Mouse (Mus musculus): ENCODE data around the gene Nhp2. TPM values are rescaled to one million over a fixed set of nuclear protein-coding genes. Genes with fewer than 3 reads are reported as not detected.

Gene Nhp2
- 10 to 100 TPM; 39.3 to 47.6 TPM for total RNA-seq (2021)

DNA sequence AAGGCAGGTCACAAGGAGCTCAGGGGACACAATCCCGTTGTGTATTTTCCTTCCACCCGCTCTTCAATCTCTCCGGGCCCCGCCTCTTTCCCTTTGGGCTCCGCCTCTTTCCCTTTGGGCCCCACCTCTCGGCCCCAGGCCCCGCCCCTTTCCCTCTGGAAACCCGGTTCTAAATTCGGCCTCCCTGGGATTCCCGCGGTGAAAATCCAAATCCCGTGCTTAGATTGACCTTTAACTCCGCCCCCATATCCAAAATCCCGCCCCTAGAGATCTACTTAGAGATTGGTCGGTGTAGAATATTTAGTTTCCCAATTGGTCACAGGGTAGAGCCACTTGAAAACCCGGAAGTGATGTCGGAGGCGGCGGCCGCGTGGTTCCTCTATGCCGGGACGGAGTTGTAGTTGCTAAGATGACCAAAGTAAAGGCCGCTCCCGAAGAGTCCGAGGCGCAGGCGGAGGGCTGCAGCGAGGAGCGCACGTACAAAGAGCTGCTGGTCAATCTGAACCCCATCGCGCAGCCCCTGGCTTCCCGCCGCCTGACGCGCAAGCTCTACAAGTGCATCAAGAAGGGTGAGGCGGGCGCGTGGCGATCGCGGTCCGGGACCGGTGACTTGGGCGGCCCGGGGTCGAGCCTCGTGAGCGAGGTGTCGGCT lies at the start of gene Nhp2:
Gene Nhp2, plus strand, starts transcription at position 327 of the 652 bp plus-strand sequence.
- DNase-seq (ENCODE audit: low spot score in 2 of 2) = peak; percentile 88 to 97
- intact Hi-C loops (cut with DNase I) = loop anchor here (1.0 kb wide), 1 partner anchor 16 kb away; the partner anchor contains the start of gene Rmnd5b

DNA sequence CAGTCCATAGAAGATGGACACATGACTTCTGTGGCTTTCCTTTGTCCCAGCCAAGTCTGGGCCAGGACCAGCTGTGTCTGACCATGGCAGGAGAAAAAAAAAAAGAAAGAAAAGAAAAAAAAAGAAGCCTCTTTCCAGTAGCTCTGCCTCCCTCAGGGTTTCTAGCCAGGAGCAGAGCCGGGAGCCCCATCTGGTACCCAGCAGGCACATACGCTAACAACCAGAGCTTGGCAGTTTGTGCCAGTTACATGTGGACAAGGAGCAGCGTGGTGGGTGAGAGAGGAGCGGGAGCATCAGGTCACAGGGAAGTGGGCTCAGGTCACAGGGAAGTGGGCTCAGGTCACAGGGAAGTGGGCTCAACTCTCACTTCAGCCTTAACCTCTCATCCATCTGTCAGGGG lies 43.1 kb upstream of the Nhp2 start:
- DNase-seq (ENCODE audit: low spot score in 2 of 2) = no peak
- intact Hi-C loops (cut with DNase I) = no loop called here

DNA sequence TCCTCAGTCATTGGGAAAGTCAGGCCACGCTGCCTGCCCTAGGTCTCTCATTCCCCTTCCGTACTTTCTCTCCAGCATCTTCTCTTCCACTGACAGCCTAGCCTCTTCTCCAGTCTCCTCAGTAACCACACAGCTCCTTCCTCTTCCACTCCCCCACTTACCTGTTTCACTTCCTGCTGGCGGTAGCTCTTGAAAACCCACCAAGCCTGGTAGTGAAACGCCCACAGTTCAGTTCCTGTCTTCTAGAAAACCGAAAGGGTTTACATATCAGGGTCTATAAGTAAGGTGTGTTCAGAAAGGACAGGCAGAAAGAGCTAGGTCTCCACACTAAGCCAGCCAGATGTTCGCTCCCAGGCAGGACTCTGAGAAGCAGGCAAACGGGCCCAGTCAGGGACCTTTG lies 41.9 kb upstream of the Nhp2 start:
- intact Hi-C loops (cut with DNase I) = no loop called here
- no peak for DNase-seq (ENCODE audit: low spot score in 2 of 2)

DNA sequence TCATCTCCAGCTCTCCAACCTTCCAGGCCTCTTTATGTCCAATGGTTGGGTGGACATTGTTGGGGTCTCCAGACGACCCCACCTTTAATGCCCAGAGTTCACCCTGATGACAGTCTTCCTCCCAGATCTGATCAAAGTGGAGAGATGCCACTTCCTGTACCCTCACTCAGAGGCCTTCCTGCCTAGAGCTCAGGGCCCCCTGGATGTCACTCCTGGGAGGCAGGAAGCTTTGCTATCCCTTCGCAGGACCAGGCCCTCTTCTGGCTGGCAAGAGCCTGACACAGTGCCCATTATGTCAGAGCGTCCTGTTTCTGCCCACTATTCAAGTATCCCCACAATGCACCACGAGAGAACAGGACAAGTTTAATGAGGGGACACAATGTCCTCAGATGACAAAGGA lies 40.5 kb upstream of the Nhp2 start:
- no peak for DNase-seq (ENCODE audit: low spot score in 2 of 2)
- intact Hi-C loops (cut with DNase I) = no loop called here

DNA sequence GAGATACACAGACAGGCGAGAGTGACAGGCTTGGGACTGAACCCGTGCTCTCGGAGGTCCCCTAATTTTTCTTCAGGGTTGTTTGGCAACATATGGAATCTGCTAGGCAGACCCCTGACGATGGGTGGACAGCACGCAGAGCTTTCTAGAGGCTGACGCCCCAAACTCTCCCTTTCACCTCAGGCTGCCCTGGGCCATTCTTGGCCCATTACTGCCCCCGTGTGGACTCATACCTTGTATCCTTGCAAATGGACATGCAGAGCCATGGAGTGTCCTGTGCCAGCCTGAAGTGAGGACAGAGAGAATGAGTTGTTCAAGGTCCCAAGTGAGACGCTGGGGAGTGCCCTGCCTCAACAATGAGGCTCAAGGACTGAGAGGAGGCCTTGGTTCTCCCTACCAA lies 36.8 kb upstream of the Nhp2 start:
- intact Hi-C loops (cut with DNase I) = loop anchor here (2.0 kb wide), 2 partner anchors 44 to 294 kb away; partner anchors contain the start of gene Col23a1
- DNase-seq (ENCODE audit: low spot score in 2 of 2) = peak; percentile 44 to 55

DNA sequence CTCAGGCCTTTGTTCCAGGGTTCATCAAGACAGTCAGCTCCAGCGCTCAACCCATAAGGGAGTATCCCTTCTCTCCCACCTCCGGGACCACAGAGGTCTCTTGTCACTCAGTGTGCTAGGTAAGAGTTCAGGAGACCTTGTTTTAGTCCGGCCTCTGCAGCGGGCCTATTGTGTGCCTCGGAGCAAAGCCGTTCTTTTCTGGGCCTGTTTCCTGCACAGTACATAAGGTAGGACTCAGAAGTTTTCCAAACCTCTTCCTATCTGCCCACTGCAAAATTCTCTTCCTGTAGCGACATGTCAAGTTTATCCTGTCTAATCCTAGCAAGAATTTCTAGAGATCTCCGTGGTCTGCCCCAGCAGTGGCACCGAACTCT lies 35.5 kb upstream of the Nhp2 start:
- intact Hi-C loops (cut with DNase I) = no loop called here
- no peak for DNase-seq (ENCODE audit: low spot score in 2 of 2)

DNA sequence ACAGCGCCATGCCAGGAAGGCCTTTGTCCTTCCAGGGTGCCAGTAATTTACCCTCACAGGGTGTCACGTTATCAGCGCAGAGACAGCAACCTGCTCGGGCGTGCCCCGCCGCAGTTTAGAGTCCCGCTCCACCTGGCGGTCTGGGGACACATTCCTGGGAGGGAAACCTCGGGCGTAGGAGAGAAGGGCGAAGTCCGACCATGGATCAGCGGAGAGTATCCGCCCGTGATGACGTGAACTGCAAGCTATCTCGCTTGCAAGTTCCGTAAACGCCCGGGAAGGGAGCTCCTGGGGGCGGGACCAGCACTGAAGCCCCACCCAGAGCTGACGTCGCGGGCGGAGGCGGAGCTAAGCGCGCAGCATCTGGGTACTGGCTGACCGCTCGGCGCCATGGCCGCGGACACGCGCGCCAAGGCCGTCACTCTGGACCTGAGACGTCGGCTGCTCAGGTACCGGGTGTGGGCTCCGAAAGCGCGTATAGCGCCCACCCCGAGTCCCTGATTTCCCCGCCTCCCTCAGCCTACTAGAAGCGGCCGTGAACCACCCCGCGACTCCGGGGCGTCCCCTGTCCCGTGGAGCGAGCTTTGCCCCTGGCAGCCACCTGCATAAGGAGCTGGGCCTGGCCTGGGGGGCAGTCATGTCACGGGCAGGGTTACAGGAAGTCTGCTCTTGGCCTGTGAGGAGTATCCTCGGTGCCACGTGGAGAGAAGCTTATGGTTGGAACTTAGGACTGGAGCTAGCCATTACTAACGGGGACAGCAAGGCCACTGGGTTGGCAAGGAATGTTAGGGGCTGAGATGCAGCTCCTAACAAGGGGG lies 34.9 kb upstream of the Nhp2 start, which contains the start of gene Phykpl:
Gene Phykpl, plus strand, starts transcription at position 327 of the 818 bp plus-strand sequence.
- intact Hi-C loops (cut with DNase I) = no loop called here
- peak; percentile 93 to 96 for DNase-seq (ENCODE audit: low spot score in 2 of 2)

DNA sequence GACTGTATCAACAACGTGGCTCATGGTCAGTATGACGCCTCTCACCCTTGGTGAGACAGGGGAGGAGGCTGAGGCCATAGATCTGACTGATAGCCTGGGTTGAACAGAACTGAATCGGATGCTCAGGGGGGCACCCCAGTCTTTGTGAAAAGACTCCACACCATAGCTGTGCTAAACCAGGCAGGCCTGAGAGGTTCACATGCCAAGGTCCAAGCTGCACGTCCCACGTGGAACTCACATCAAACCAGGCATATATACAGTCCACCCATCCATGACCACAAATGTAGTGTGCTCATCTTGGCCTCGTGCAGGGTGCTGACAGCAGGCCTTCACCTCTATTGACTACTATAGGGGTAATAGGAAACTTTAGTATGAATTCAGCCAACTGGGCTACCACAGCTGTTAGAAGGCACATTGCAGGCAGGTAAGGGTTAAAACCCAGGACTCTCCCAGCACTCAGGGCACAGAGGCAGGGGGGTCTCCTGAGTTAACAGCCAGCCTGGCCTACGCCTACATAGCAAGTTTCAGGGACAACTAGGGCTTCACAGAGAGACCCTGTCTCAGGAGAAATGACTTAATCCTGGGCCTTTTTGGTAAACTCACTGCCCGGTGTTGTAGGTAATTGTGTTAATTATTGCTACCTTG lies 33.8 kb upstream of the Nhp2 start:
- intact Hi-C loops (cut with DNase I) = no loop called here
- no peak for DNase-seq (ENCODE audit: low spot score in 2 of 2)

DNA sequence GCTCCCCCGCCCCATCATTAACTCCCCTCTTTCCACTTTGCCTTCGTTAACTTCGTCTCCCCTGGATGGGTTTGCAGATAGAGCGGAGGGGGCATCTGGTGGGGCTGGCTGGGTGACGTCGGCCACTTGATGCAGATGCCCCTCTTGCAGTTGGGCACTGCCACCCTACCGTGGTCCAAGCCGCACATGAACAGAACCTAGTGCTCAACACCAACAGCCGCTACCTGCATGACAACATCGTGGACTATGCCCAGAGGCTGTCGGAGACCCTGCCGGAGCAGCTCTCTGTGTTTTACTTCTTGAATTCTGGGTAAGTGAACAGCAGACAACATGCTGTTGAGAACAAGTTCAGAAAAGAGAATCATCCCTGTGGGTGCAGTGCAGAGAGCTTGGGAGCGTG lies 33.1 kb upstream of the Nhp2 start:
- no peak for DNase-seq (ENCODE audit: low spot score in 2 of 2)
- intact Hi-C loops (cut with DNase I) = no loop called here

DNA sequence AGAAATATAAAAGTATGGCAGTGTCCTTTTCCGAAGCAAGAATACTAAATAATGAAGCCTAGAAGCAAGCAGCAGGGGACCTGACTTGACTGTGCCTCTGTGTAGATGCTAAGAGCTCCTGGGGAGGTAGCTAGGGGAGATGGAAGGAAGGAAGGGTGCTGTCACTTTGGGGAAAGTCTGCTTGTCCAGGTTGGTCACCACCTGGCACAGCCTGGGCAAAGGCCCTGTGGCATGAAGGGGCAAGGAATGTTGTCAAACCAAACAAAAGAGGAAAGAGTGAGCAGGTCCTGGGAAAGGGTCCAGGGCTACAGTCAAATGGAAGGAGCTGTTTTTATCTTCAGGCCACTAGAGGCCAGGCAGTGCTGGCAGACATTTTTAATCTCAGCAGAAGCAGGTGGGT lies 32.5 kb upstream of the Nhp2 start:
- intact Hi-C loops (cut with DNase I) = no loop called here
- DNase-seq (ENCODE audit: low spot score in 2 of 2) = no peak

DNA sequence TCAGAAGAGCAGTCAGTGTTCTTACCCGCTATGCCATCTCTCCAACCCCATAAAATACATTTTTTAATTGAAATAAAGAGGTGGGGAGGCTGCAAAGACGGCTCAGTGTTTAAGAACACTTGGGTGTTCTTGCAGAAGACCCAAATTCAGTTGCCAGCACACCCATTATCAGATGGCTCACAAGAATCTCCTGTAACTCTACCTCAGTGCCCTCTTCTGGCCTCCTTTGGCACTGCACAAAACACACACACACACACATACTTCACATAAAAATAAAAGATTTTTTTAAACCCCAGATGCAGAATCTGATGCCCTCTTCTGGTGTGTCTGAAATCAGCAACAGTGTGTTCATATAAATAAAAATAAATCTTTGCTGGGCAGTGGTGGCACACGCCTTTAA lies 30.7 kb upstream of the Nhp2 start:
- intact Hi-C loops (cut with DNase I) = no loop called here
- DNase-seq (ENCODE audit: low spot score in 2 of 2) = no peak

DNA sequence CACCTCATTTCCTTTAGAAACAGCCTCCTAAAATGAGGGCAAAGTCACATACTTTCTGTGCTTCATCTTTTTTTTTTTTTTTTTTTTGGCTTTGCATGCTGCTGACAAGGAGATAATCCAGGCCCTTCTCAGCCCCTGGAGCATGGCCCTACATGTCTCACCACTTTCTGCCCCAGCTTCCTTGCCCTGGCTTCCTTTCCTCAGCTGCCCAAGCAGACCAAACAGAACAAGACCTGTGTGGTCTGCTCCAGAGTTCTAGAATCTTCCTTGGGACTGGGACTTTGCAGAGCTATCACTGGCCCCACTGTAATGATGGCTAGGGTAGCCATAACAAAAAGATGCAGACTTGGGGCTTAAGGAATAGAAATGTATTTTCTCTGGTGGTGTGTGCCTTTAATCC lies 29.5 kb upstream of the Nhp2 start:
- DNase-seq (ENCODE audit: low spot score in 2 of 2) = no peak
- intact Hi-C loops (cut with DNase I) = no loop called here

DNA sequence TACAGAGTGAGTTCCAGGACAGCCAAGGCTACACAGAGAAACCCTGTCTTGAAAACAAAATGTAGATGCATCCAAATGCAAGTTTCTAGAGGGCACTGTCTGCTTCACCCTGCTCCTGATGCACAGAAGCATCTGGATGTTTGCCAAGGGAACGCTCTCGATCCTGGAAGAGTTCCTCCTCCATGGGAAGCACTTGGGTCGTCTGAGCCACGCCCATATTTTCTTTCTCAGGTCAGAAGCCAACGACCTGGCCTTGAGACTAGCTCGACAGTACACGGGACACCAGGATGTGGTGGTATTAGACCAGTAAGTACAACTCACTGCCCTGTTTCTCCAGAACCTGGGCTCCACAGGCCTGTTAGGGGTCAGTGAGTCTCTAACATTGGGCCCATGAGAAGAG lies 28.4 kb upstream of the Nhp2 start:
- intact Hi-C loops (cut with DNase I) = no loop called here
- no peak for DNase-seq (ENCODE audit: low spot score in 2 of 2)

DNA sequence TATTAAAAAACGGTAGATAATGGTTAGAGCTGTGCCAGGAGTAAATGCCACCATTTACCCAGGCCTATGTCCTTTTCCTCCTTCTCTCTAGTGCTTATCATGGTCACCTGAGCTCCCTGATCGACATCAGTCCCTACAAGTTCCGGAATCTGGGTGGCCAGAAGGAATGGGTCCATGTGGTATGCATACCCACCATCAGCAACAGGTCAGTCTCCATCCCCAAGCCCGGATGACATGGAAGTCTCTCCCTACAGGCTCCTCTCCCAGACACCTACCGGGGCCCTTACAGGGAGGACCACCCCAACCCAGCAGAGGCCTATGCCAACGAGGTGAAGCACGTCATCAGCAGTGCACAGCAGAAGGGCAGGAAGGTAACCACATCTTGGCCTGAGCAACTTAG lies 27.6 kb upstream of the Nhp2 start:
- intact Hi-C loops (cut with DNase I) = no loop called here
- no peak for DNase-seq (ENCODE audit: low spot score in 2 of 2)

DNA sequence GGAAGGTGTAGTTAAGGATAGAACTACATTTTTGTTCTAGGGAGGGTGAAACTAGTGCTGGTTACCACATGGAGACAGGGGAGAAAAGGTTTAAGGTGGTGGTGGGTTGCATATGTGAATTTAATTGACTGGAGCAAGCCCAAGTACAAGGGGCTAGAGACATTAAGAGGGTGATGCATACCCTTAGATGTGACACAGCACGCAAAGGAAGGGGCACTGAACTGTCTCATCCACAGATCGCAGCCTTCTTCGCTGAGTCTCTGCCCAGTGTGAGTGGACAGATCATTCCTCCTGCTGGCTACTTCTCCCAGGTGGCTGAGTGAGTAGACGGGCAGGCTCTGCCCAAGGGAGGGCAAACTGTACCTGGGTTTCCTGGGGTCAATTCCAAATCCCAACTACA lies 26.2 kb upstream of the Nhp2 start:
- intact Hi-C loops (cut with DNase I) = no loop called here
- no peak for DNase-seq (ENCODE audit: low spot score in 2 of 2)

DNA sequence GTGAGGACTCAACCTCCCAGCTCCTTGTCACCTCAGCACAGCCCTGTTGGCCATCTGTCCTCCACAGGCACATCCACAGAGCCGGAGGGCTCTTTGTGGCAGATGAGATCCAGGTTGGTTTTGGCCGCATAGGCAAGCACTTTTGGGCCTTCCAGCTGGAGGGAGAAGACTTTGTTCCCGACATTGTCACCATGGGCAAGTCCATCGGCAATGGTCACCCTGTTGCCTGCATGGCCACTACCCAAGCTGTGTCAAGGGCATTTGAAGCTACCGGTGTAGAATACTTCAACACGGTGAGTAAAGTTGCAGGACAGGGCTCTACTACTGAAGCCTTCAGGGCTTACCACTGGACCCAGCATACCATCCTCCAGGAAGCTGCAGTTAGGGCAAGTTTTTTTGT lies 25.7 kb upstream of the Nhp2 start:
- no peak for DNase-seq (ENCODE audit: low spot score in 2 of 2)
- intact Hi-C loops (cut with DNase I) = no loop called here

DNA sequence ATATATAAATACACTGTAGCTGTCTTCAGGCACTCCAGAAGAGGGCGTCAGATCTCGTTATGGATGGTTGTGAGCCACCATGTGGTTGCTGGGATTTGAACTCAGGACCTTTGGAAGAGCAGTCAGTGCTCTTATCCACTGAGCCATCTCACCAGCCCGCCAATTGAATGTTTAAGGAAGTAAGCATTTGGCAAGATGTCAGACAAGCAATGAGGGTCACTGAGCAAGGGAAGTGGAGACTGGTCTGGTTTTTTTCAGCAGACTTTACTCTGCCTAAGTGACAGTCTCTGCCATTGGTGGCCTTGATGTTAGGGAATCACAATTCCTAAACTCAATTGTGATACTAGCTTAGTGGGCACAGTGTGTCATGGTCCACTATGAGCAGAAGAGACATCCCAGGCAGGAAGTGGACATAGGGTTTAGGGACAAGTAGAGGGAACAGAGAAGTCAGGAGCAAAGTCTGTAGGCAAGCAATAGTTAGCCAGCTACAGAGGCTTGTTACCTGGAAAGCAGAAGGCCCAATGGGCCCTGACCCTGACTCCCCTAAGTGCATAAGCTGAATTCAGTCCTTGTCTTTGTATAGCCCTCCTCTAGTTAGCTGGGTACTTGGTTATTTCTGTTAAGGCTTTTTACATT lies 24.7 kb upstream of the Nhp2 start:
- intact Hi-C loops (cut with DNase I) = no loop called here
- no peak for DNase-seq (ENCODE audit: low spot score in 2 of 2)

DNA sequence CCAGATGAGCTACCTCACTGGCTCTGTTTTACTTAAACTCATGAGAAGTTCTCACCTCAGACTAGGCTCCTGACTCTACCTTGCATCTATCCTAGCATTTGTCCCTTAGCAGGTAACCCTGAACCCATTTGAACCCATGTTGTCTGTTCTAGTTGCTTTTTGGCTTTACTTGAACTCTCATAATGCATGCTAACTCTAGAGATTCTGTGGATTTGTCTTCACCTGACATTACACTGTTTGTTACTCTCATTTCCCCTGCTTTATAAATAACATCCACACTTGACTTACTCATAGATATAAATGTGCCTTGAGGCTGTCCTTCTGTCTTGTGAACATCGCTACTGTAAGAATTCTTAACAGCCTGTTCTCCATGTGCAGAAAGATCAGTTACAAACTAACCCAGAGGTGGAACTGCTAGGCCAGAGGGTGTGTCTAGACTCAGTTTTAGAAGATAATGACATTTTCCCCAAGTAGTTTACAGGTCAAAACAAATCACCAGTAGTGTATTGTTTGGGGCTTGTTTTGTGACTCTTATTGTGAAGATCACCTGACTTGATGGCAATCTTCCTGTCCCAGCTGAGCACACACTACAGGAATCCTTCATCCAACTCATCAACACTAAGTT lies 24.0 kb upstream of the Nhp2 start:
- intact Hi-C loops (cut with DNase I) = no loop called here
- DNase-seq (ENCODE audit: low spot score in 2 of 2) = no peak

DNA sequence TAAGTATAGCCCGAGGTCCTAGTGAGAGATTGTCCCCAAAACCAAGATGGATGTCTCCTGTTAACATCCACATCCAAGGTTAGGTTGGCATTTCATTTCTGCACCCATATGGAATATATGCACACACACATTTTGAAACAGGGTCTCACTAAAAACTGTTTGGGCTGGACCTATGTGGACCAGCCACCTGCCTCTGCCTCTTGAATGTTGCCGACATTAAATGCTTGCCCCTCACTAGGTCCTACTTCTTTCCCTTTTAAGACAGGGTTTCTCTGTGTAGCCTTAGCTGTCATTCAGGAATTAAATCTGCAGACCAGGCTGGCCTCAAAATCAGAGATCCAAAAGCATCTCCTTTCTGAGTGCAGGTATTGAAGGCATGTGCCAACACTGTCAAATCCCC lies 22.0 kb upstream of the Nhp2 start:
- intact Hi-C loops (cut with DNase I) = no loop called here
- DNase-seq (ENCODE audit: low spot score in 2 of 2) = no peak

DNA sequence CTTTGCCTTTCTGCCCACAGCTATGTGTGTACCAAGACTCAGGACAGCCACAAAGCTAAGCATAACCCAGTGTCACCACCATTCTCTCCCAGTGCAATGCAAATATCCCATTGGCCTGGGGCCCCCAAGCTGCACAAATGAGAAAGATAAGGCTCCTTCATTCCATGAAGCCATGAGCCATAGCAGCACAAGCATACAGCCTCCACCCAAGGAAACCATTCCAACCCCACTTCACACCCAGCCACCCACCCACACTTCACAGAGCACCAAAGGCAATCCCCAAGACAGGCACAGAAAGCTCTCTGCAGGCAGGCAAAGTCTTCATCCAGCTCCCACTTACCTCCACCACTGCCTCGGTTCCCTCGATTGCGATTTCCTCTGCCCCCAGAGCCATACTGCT lies 17.3 kb upstream of the Nhp2 start:
- intact Hi-C loops (cut with DNase I) = no loop called here
- peak in 1 of 2 experiments; percentile 48 for DNase-seq (ENCODE audit: low spot score in 2 of 2)
